Mouse (Mus musculus) hindbrain, embryonic 14.5 days (tissue): Measurements from ENCODE around the gene Dcun1d2. TPM values are rescaled to one million over a fixed set of nuclear protein-coding genes. Genes with fewer than 3 reads are reported as not detected.
A peak's percentile ranks its signal among the peaks of the same experiment; 100 is the strongest.

Experiments used
- ATAC-seq: fragments of 200-750 bp; cut with Nextera tagmentation; 2 replicates; pipeline ENCODE4 v1.8.0; 2017; ENCODE audit warnings: moderate number of reproducible peaks, mild to moderate bottlenecking, moderate TSS enrichment, moderate library complexity; ENCODE audit not compliant: low FRiP score
- DNase-seq: peaks from one replicate; pipeline ENCODE4 v3.0.0-alpha.2; 2015; ENCODE audit warnings: low spot score
- H3K27ac ChIP-seq: fragments of 300-500 bp; sonication (generic); 2 replicates; pipeline ENCODE4 v1.5.1; 2014; ENCODE audit warnings: mild to moderate bottlenecking, moderate library complexity
- H3K27me3 ChIP-seq: fragments of 300-500 bp; sonication (generic); 2 replicates; pipeline ENCODE4 v1.6.1; 2014; ENCODE audit warnings: mild to moderate bottlenecking, low read length, mixed read lengths; ENCODE audit not compliant: control insufficient read depth, insufficient read depth
- H3K36me3 ChIP-seq: fragments of 300-500 bp; sonication (generic); replicated peaks from 2 replicates; pipeline ENCODE4 v1.6.1; 2014; ENCODE audit not compliant: control insufficient read depth, insufficient read depth
- H3K4me1 ChIP-seq: fragments of 300-500 bp; sonication (generic); replicated peaks from 2 replicates; pipeline ENCODE4 v1.6.1; 2014; ENCODE audit warnings: antibody characterized with exemption, low read length, mixed read lengths; ENCODE audit not compliant: control insufficient read depth, insufficient read depth
- H3K4me2 ChIP-seq: fragments of 300-500 bp; sonication (generic); replicated peaks from 2 replicates; pipeline ENCODE4 v1.6.1; 2014; ENCODE audit warnings: mild to moderate bottlenecking, moderate library complexity
- H3K4me3 ChIP-seq: fragments of 300-500 bp; sonication (generic); replicated peaks from 2 replicates; pipeline ENCODE4 v1.5.1; 2014; ENCODE audit warnings: mild to moderate bottlenecking, low read length
- H3K9ac ChIP-seq: fragments of 300-500 bp; sonication (generic); 2 replicates; pipeline ENCODE4 v1.6.1; 2014
- H3K9me3 ChIP-seq: fragments of 300-500 bp; sonication (generic); 2 replicates; pipeline ENCODE4 v1.6.1; 2016; ENCODE audit warnings: low read length; ENCODE audit not compliant: control insufficient read depth
- WGBS: fragments of 180-500 bp; shearing (Covaris S2); extraction: QIAGEN DNeasy Blood & Tissue Kit; methylation state at CpG from one replicate; pipeline ENCODE4 v1.1.7; 2014; 5-methylcytosine and 5-hydroxymethylcytosine counted together
- polyA plus RNA-seq: library from polyadenylated mRNA; unstranded; fragments of >200 nt; fragmentation: Nextera tagmentation; extraction: Ambion mirVana; gene quantifications from 2 replicates; pipeline ENCODE4 v1.2.1, GENCODE M21; 2014

The Dcun1d2 gene
- polyA plus RNA-seq, 1 experiment from 2014 or later: 34.1 TPM

- 87% methylated on average over 5 of the region's 5 CpGs for WGBS
- ATAC-seq: no peak
- no peak overlapping the region for H3K4me2 ChIP-seq
- no peak overlapping the region for H3K27ac ChIP-seq
- no peak overlapping the region for H3K4me3 ChIP-seq
- H3K36me3 ChIP-seq: peaks cover 39% of the 10 kb centered on the region
- no peaks in the 10 kb centered on the region for H3K9me3 ChIP-seq
- DNase-seq: no peak
- H3K9ac ChIP-seq: no peak overlapping the region
- no peaks in the 10 kb centered on the region for H3K4me1 ChIP-seq
- no peaks in the 10 kb centered on the region for H3K27me3 ChIP-seq
Measured at GRCm38 (mm10) chr8:13276941-13277447, 10.9 kb downstream of the Dcun1d2 start.

DNA sequence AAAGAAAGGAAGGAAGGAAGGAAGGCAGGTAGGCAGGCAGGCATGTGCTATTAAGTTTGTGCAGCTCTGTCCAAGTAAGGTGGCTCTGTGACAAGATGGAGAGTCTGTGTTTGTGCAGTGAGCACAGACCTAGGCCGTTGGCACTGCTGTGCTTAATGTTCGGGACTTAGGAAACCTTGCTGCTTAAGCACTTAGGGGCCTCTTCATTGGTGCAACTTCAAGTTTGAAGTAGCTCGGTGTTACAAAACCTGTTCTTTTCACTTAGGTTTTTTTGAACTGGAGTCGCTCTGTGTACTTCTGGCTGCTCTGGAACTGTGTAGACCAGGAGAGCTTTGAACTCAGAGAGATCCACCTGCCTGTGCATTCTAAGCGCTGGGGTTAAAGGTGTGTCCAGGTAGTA lies 15.1 kb downstream of the Dcun1d2 start:
- Histone ChIP-seq H3K4me3 (no peak overlapping the region), H3K9me3 (no peaks in the 10 kb centered on the region), H3K9ac (no peak overlapping the region), H3K36me3 (peaks cover 58% of the 10 kb centered on the region), H3K27ac (no peak overlapping the region), H3K4me1 (no peaks in the 10 kb centered on the region), H3K4me2 (no peak overlapping the region), H3K27me3 (no peaks in the 10 kb centered on the region)
- no peak for DNase-seq
- 92% methylated on average over 5 of the region's 5 CpGs for WGBS
- no peak for ATAC-seq

DNA sequence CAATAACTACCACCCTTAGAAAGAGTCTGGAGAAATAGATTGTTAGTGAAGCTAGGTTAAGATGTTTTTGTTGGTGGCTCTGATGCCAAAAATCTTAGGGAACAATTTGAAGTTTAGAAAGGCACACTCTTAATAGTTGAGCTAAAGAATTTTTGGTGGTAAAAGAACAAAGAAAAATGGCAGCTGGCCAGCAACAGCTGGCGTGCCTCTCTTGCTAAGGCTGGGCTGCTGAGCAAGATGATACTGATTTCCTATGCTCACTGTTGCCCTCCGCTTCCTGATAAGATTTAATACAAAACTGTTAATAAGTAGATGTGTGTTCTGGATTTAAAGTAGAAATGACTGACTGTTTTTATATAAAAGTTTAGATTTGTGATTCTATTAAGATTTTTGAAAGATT lies 20.4 kb downstream of the Dcun1d2 start:
- H3K9ac ChIP-seq: no peak overlapping the region
- WGBS: 81% methylated on average over 2 of the region's 2 CpGs
- no peaks in the 10 kb centered on the region for H3K27me3 ChIP-seq
- H3K36me3 ChIP-seq: peaks cover 63% of the 10 kb centered on the region
- no peak overlapping the region for H3K4me3 ChIP-seq
- ATAC-seq (no peak), DNase-seq (no peak)
- H3K4me2 ChIP-seq: no peak overlapping the region
- no peaks in the 10 kb centered on the region for H3K9me3 ChIP-seq
- H3K4me1 ChIP-seq: no peaks in the 10 kb centered on the region
- H3K27ac ChIP-seq: no peak overlapping the region

DNA sequence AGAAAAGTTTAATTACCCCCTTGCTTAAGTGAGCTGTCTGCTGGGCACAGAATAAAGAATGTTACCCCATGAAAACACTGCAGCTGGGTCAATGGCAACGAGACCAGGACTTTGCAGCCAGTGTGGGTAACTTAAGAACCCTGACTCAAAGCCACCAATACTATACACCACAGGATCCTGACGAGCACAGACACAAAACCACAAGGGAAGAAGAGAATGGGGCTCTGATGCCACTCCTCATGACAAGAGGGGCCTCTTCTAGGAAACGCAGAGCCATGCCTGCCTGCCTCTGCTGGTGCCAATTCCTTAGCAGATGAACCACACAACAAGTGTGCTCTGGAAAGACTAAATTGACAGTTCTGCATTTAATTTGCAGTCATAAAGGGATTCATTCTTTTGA lies 24.6 kb downstream of the Dcun1d2 start:
- H3K9me3 ChIP-seq: no peaks in the 10 kb centered on the region
- no peaks in the 10 kb centered on the region for H3K4me1 ChIP-seq
- WGBS: 75% methylated on average over 3 of the region's 3 CpGs
- DNase-seq: no peak
- no peaks in the 10 kb centered on the region for H3K27me3 ChIP-seq
- no peak overlapping the region for H3K9ac ChIP-seq
- no peak overlapping the region for H3K27ac ChIP-seq
- ATAC-seq: no peak
- peaks cover 64% of the 10 kb centered on the region for H3K36me3 ChIP-seq
- no peak overlapping the region for H3K4me2 ChIP-seq
- no peak overlapping the region for H3K4me3 ChIP-seq

DNA sequence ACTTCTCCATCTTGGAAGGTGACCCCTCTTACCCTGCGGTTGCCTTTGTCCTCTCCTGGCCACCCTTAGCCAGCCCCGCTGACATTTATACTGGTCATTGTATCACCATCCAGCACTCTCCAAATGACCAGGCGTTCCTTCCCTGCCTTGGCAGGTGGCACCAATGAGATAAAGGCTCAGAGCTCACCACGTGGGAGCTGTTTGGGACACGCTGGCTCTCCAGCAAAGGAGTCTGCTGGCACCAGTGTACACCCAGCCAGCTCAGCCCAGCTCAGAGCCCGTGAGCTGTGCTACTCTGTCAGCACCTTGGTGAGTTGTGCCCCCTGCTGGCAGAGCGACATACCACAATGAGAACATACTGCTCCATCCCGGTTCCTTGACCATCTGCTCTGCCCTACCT lies 33.9 kb downstream of the Dcun1d2 start, which contains the start of gene Adprhl1:
Gene Adprhl1 (minus strand): TSS at position 144 of the 400 bp plus-strand sequence.
- peak; percentile 51; the same call in 1 of the 2 replicates for ATAC-seq
- H3K27ac ChIP-seq: no peak within 1 kb of the TSS
- H3K4me1 ChIP-seq: no peaks in the 10 kb centered on the region
- H3K4me3 ChIP-seq: no peak within 1 kb of the TSS
- peak; percentile 52 for DNase-seq
- H3K4me2 ChIP-seq: no peak within 1 kb of the TSS
- peaks cover 42% of the 10 kb centered on the region for H3K36me3 ChIP-seq
- no peak within 1 kb of the TSS for H3K9ac ChIP-seq
- H3K27me3 ChIP-seq: no peaks in the 10 kb centered on the region
- H3K9me3 ChIP-seq: no peaks in the 10 kb centered on the region
- 36% methylated on average over 8 of the region's 8 CpGs for WGBS

GRCm38 (mm10) chr8:13253413-13253812 lies 34.5 kb downstream of the Dcun1d2 start:
- Histone ChIP-seq H3K4me3 (no peak overlapping the region), H3K27me3 (no peaks in the 10 kb centered on the region), H3K27ac (no peak overlapping the region), H3K4me1 (no peaks in the 10 kb centered on the region), H3K36me3 (peaks cover 37% of the 10 kb centered on the region), H3K4me2 (no peak overlapping the region), H3K9ac (no peak overlapping the region), H3K9me3 (no peaks in the 10 kb centered on the region)
- no peak for ATAC-seq
- no peak for DNase-seq
- WGBS: 90% methylated on average over 5 of the region's 5 CpGs

DNA sequence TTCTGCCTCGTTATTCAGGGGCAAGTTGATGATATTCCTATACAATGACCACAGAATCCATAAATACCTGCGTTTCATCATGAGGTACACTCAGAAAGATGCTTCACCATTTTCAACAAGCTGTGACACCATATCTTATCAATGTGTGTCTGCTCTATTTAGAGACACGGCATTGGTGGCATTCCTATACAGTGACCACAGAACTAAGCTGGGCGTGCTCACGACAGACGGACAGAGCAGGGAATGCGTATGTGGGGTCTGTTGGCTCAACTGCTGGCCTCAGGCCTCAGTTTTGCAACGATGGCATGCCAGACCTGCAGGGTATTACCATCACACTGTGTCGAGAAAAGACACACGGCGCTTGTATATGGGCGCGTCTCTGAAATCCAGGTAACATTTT lies 35.1 kb downstream of the Dcun1d2 start:
- H3K9me3 ChIP-seq: no peaks in the 10 kb centered on the region
- H3K4me3 ChIP-seq: no peak overlapping the region
- WGBS: 94% methylated on average over 13 of the region's 13 CpGs

GRCm38 (mm10) chr8:13244343-13244880 lies 43.5 kb downstream of the Dcun1d2 start:
- 91% methylated on average over 11 of the region's 11 CpGs for WGBS
- H3K36me3 ChIP-seq: no peaks in the 10 kb centered on the region
- ATAC-seq: no peak
- H3K4me3 ChIP-seq: no peak overlapping the region
- H3K27ac ChIP-seq: no peak overlapping the region
- no peaks in the 10 kb centered on the region for H3K4me1 ChIP-seq
- H3K27me3 ChIP-seq: no peaks in the 10 kb centered on the region
- DNase-seq: no peak
- H3K9ac ChIP-seq: no peak overlapping the region
- no peak overlapping the region for H3K4me2 ChIP-seq
- no peaks in the 10 kb centered on the region for H3K9me3 ChIP-seq

More for the DNA sequence above, 35.1 kb downstream of the Dcun1d2 start:
- no peak for DNase-seq
- H3K4me1 ChIP-seq: no peaks in the 10 kb centered on the region
- no peak overlapping the region for H3K4me2 ChIP-seq
- no peak for ATAC-seq
- H3K27me3 ChIP-seq: no peaks in the 10 kb centered on the region
- no peak overlapping the region for H3K27ac ChIP-seq
- H3K9ac ChIP-seq: no peak overlapping the region
- peaks cover 31% of the 10 kb centered on the region for H3K36me3 ChIP-seq

DNA sequence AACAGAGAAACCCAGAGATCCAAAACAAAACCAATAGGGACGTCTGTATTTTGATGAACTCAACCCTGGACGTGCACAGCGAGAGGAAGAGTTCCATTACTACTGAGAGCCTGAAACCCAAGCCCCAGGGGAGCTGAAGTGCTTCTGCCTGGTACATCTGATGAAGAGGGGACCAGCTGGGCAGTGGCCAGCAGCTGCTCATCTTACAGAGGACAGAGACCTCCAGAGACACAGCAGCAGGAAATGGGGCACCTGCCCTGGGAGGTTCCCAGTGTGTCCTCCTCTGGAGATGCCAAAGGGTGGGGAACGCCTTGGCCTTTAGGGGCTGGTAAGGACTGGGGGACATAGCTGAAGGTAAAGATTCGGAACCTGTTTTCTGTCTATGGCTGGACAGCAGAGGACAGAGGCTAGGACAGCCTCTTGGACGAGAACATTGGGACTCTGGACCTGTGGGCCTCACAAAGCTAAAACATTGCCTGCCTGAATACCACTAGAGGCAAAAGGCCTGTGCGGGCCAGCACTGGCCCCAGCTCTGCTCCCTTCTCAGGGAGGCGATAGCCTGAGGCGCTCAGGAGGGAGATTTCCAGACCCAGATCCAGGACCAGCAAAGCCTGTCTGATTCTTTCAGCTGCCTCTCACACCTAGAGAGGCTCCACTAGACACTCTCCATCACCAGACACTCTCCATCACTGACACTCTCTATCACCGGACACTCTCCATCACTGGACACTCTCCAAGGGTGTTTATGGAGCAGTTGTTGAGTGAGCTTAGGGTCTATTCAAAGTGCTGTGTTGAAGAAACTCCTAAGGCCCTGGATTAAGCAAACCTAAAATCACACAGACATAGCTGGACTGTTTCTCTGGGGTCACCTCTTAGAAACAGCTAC lies 44.7 kb downstream of the Dcun1d2 start:
- 79% methylated on average over 10 of the region's 10 CpGs for WGBS
- ATAC-seq (no peak), DNase-seq (no peak)
- H3K36me3 ChIP-seq: no peaks in the 10 kb centered on the region
- H3K4me1 ChIP-seq: no peaks in the 10 kb centered on the region
- no peak overlapping the region for H3K4me2 ChIP-seq
- H3K27ac ChIP-seq: no peak overlapping the region
- no peak overlapping the region for H3K9ac ChIP-seq
- H3K9me3 ChIP-seq: no peaks in the 10 kb centered on the region
- H3K27me3 ChIP-seq: no peaks in the 10 kb centered on the region
- H3K4me3 ChIP-seq: no peak overlapping the region
